In the genomic region with DNA sequence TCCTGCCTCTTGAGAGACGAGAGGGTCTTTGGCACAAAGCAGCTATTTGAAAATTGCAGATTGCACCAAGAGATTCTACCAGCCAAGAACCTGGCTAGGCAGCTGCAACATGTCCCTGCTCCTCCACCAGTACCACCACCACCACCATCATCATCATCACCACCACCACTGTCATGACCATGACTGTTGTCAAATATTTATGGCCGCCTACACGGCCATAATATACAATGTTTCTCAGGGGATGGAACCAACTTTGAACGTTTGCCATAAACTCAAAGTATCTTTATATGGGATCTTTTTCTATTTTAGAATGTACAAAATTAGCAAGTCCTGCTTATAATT, we compare ENCODE assay signal across 11 mouse cellular contexts.
DNase-seq lines count a peak whose midpoint lies in the region; ATAC-seq and TF ChIP-seq lines count a peak whose summit lies in the region.
"Had no signal": no experiment of that assay in that cellular context is flagged by ENCODE, and none has a peak within 500 bp of the region (broad histone marks: within the 10 kb centered on the region; RNA-seq: fewer than 3 reads in every experiment).

No protein-coding gene starts in this region.

- peaks cover 20% of the 10 kb centered on the region for H3K36me3 ChIP-seq in heart, adult 2 months (ENCODE audit: control insufficient read depth, insufficient read depth, low read length)
- no peaks in the 10 kb centered on the region for H3K36me3 ChIP-seq in kidney, postnatal 0 days (ENCODE audit: insufficient read depth, low read length)
- H3K36me3 ChIP-seq in forebrain, embryonic 16.5 days (ENCODE audit: control insufficient read depth, insufficient read depth) = no peaks in the 10 kb centered on the region
- H3K36me3 ChIP-seq in myocyte (ENCODE audit: control insufficient read depth, insufficient read depth) = no peaks in the 10 kb centered on the region

- H3K79me2 ChIP-seq in heart, adult 2 months (replicated peaks; ENCODE audit: control insufficient read depth, insufficient read depth, low read length) = no peaks in the 10 kb centered on the region
- H3K79me2 ChIP-seq in myocyte (ENCODE audit: control insufficient read depth, insufficient read depth) = peaks cover 5% of the 10 kb centered on the region

- no peaks in the 10 kb centered on the region for H3K27me3 ChIP-seq in heart, adult 2 months (ENCODE audit: control insufficient read depth, insufficient read depth, low read length)
- no peaks in the 10 kb centered on the region for H3K27me3 ChIP-seq in kidney, postnatal 0 days (ENCODE audit: insufficient read depth, low read length)
- no peaks in the 10 kb centered on the region for H3K27me3 ChIP-seq in forebrain, embryonic 16.5 days (replicated peaks; ENCODE audit: control insufficient read depth, insufficient read depth, low read length)
- no peaks in the 10 kb centered on the region for H3K27me3 ChIP-seq in myocyte (ENCODE audit: control insufficient read depth, insufficient read depth, insufficient read length)
- H3K27me3 ChIP-seq: liver, embryonic 15.5 days had no signal

- H3K4me2 ChIP-seq in kidney, postnatal 0 days (ENCODE audit: low read length) = peak overlapping the region; percentile 21; the same call in 1 of the 2 replicates
- H3K4me2 ChIP-seq in forebrain, embryonic 16.5 days (ENCODE audit: low read length) = no peak overlapping the region
- H3K4me2 ChIP-seq in myocyte (ENCODE audit: low read depth) = peak overlapping the region; percentile 25
- H3K4me2 ChIP-seq: liver, embryonic 15.5 days had no signal

- DNase-seq in heart, adult 2 months = no peak
- DNase-seq in heart, adult 8-10 months (ENCODE audit: low spot score) = no peak
- no peak for DNase-seq in kidney, postnatal 0 days (ENCODE audit: low spot score)
- no peak for DNase-seq in kidney, postnatal 10 days
- no peak for DNase-seq in right cerebral cortex, postnatal 25 days
- no peak for DNase-seq in yolk sac, embryonic 10.5 days (ENCODE audit: low spot score)
- DNase-seq: adrenal gland, adult 8-10 months; cerebellum, adult 11-12 months had no signal

- H3ac ChIP-seq in myocyte (ENCODE audit: control insufficient read depth, insufficient read length) = no peak overlapping the region

- H3K4me3 ChIP-seq in heart, adult 2 months = no peak overlapping the region; the same call in 1 of the 2 replicates
- H3K4me3 ChIP-seq in kidney, postnatal 0 days (replicated peaks; ENCODE audit: low read depth, low read length) = no peak overlapping the region
- H3K4me3 ChIP-seq in forebrain, embryonic 16.5 days (replicated peaks; ENCODE audit: low read length) = no peak overlapping the region
- H3K4me3 ChIP-seq in myocyte = no peak overlapping the region
- H3K4me3 ChIP-seq: liver, embryonic 15.5 days had no signal

- no peak overlapping the region for H3K9ac ChIP-seq in heart, adult 2 months (ENCODE audit: low read depth, low read length)
- H3K9ac ChIP-seq in kidney, postnatal 0 days (ENCODE audit: low read depth, low read length) = no peak overlapping the region
- no peak overlapping the region for H3K9ac ChIP-seq in forebrain, embryonic 16.5 days (replicated peaks; ENCODE audit: low read depth, low read length)
- H3K9ac ChIP-seq: liver, embryonic 15.5 days had no signal

- no peak for TF ChIP-seq POLR2A in heart, adult 2 months (IDR thresholded peaks at IDR 0.05; ENCODE audit: insufficient read depth, low read depth, low read length)
- TF ChIP-seq POLR2A in myocyte (IDR thresholded peaks at IDR 0.05; ENCODE audit: insufficient read length, low read depth) = no peak

- TF ChIP-seq EP300 in heart, adult 2 months (IDR thresholded peaks at IDR 0.05; ENCODE audit: insufficient read depth, low read depth, low read length) = no peak

- peaks cover 17% of the 10 kb centered on the region for H3K4me1 ChIP-seq in heart, adult 2 months (ENCODE audit: control insufficient read depth, insufficient read depth, low read length)
- peaks cover 11% of the 10 kb centered on the region; the same call in 1 of the 2 replicates for H3K4me1 ChIP-seq in kidney, postnatal 0 days (replicated peaks; ENCODE audit: insufficient read depth, low read length)
- H3K4me1 ChIP-seq in forebrain, embryonic 16.5 days (replicated peaks; ENCODE audit: control insufficient read depth, insufficient read depth, low read length) = peaks cover 19% of the 10 kb centered on the region

- peak overlapping the region; percentile 65 for H3K27ac ChIP-seq in heart, adult 2 months
- peak overlapping the region; percentile 55; the same call in 1 of the 2 replicates for H3K27ac ChIP-seq in kidney, postnatal 0 days
- peak overlapping the region; percentile 8 for H3K27ac ChIP-seq in forebrain, embryonic 16.5 days (ENCODE audit: low read length)
- H3K27ac ChIP-seq: liver, embryonic 15.5 days had no signal

- no peak for ATAC-seq in kidney, postnatal 0 days (replicated peaks; ENCODE audit: low FRiP score, low read depth)
- no peak for ATAC-seq in forebrain, embryonic 16.5 days

- no peak for TF ChIP-seq CTCF in heart, adult 2 months (IDR thresholded peaks at IDR 0.05)
- TF ChIP-seq CTCF in kidney, postnatal 0 days (IDR thresholded peaks at IDR 0.05; ENCODE audit: low read depth) = no peak

- H3K9me3 ChIP-seq in kidney, postnatal 0 days (replicated peaks; ENCODE audit: low read length) = no peaks in the 10 kb centered on the region
- no peaks in the 10 kb centered on the region for H3K9me3 ChIP-seq in forebrain, embryonic 16.5 days (ENCODE audit: control insufficient read depth, low read length)
- H3K9me3 ChIP-seq: liver, embryonic 15.5 days had no signal

- intact Hi-C loops in heart, adult 2 months (cut with DNase I) = loop anchor here (2.0 kb wide), 1 partner anchor 13 kb away; no protein-coding TSS in a partner anchor

- 60% methylated on average over 4 of the region's 4 CpGs for WGBS in heart, adult 2 months
- 44% methylated on average over 4 of the region's 4 CpGs for WGBS in kidney, postnatal 0 days
- WGBS in forebrain, embryonic 16.5 days = 70% methylated on average over 4 of the region's 4 CpGs

TF ChIP-seq in myocyte, 11 proteins besides CTCF, POLR2A, EP300 and RAD21:
- TF ChIP-seq TCF12 (IDR thresholded peaks at IDR 0.05; ENCODE audit: insufficient read depth, poor library complexity, severe bottlenecking) (no peak), SRF (IDR thresholded peaks at IDR 0.05; ENCODE audit: control insufficient read depth, insufficient read length, low read depth) (no peak), POLR2AphosphoS2 (IDR thresholded peaks at IDR 0.05; ENCODE audit: insufficient read length, low read depth) (no peak), USF1 (IDR thresholded peaks at IDR 0.05; ENCODE audit: low read depth) (no peak), MYOD1 (IDR thresholded peaks at IDR 0.05; ENCODE audit: control insufficient read depth in 1 of 3, insufficient read length in 2 of 3, low read depth in 2 of 3) (no peak), MAX (IDR thresholded peaks at IDR 0.05; ENCODE audit: low read depth) (no peak), E2F4 (IDR thresholded peaks at IDR 0.05; ENCODE audit: insufficient read depth) (no peak), CEBPB (IDR thresholded peaks at IDR 0.05; ENCODE audit: insufficient read depth, poor library complexity, severe bottlenecking) (no peak)
TF ChIP-seq in myocyte: peak in this region for 0.

Comparison
In these comparisons a context has a peak if more than half of its experiments do, and no peak if none do; other contexts are left out.
1. H3K27ac ChIP-seq: peak in every context shown above with its lines; median percentile 65 in heart, adult 2 months; 55 in kidney, postnatal 0 days; 8 in forebrain, embryonic 16.5 days.